Mouse (Mus musculus) E14TG2a.4 (cell line): ENCODE results near the gene Ralgapb.

ENCODE experiments used
- H3K27me3 ChIP-seq: 2 replicates; pipeline ENCODE4 v1.6.1; 2014; ENCODE audit warnings: low read length, control low read depth; ENCODE audit not compliant: insufficient read depth
- H3K36me3 ChIP-seq: 2 replicates; pipeline ENCODE4 v1.6.1; 2014; ENCODE audit warnings: low read length, control low read depth; ENCODE audit not compliant: insufficient read depth
- H3K4me1 ChIP-seq: replicated peaks from 2 replicates; pipeline ENCODE4 v1.6.1; 2014; ENCODE audit warnings: low read depth, low read length, control low read depth
- H3K4me3 ChIP-seq: replicated peaks from 2 replicates; pipeline ENCODE4 v1.5.1; 2014; ENCODE audit warnings: mild to moderate bottlenecking, low read length
- H3K9me3 ChIP-seq: 2 replicates; pipeline ENCODE4 v1.6.1; 2014; ENCODE audit warnings: low read length, control low read depth
- CTCF ChIP-seq: conservative IDR thresholded peaks from 2 replicates; pipeline ENCODE4 v1.5.1; 2014; ENCODE audit warnings: low read length
- NANOG ChIP-seq: IDR thresholded peaks from 2 replicates; pipeline ENCODE4 v1.6.1; 2014; ENCODE audit warnings: borderline replicate concordance, low read length, mixed read lengths
- POU5F1 ChIP-seq: IDR thresholded peaks from 2 replicates; pipeline ENCODE4 v1.6.1; 2014; ENCODE audit warnings: low read length, borderline replicate concordance

Ralgapb gene

DNA sequence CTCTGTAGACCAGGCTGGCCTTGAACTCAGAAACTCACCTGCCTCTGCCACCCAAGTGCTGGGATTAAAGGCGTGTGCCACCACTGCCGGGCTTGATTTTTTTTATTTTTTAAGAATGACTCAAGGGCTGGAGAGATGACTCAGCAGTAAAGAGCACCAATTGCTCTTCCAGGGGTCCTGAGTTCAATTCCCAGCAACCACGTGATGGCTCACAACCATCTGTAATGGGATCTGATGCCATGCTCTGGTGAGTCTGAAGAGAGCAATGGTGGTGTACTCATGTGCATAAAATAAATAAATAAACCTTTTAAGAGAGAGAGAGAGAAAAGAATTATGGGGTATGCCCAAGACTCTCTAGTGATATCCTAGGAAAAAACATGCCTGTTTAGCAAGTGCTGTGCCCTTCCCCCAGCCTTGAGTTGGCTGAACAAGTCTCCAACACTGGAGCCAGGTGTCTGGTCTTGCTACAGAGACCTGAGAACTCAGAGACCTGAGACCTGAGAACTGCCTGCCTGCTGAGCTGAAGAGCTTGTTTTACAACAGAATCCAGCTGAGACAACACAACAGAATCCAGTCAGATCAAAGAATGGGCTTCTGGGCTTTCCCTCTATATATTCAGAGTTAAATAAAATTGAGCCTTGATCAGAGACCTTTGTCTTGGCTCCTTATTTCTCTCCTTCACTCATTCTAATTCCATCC is 40.0 kb upstream of the Ralgapb start:
- Histone ChIP-seq H3K4me3 (0 out of 2 replicates have a peak overlapping the region, but pooled peaks have one; percentile 20), H3K9me3 (no peaks in the 10 kb centered on the region), H3K27me3 (peaks cover 20% of the 10 kb centered on the region), H3K4me1 (peaks cover 24% of the 10 kb centered on the region), H3K36me3 (no peaks in the 10 kb centered on the region)
- no peak for TF ChIP-seq CTCF
- no peak for TF ChIP-seq POU5F1
- no peak for TF ChIP-seq NANOG

DNA sequence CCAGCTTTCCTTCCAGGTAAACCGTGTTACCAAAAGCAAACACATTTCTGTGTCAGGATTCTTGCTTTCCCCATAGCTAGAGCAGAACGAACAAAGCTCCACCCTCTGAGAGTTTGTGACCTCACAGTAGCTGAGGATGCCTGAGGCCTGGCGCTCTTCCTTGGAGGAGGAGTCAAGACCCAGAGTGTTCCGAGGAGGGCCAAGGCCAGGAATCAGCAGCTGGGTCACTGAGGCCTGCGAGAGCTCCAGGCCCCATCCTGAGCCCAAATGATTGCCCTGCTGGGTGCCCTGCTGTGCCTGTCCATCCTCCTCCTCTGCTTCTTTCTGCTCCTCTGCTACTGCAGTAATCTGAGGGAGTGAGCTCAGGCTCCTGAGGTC is 39.5 kb upstream of the Ralgapb start:
- TF ChIP-seq POU5F1 = no peak
- TF ChIP-seq NANOG = no peak
- TF ChIP-seq CTCF = no peak
- no peaks in the 10 kb centered on the region for H3K9me3 ChIP-seq

DNA sequence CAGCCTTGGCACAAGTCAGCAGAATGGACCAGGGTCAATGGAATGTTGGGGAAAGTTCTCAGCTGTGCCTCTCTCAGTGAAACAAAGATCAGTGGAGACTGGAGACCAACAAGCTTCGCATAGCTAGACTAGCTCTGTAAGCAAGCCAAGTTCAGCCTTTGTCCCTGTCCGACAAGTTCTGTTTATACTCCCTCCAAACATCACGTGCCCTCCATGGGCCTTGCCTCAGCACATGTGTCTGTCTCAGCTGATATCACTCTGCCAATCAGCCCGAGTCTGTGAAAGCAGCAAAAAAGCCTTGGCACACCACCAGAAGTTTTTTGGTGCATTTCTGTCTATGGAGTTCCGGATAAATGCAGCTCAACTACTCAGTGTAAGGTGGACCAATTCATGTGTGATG is 36.6 kb upstream of the Ralgapb start:
- no peak overlapping the region for H3K4me3 ChIP-seq
- H3K9me3 ChIP-seq = no peaks in the 10 kb centered on the region
- TF ChIP-seq CTCF (no peak), POU5F1 (no peak), NANOG (no peak)
- peaks cover 53% of the 10 kb centered on the region for H3K4me1 ChIP-seq
- H3K36me3 ChIP-seq = peaks cover 7% of the 10 kb centered on the region
- peaks cover 36% of the 10 kb centered on the region for H3K27me3 ChIP-seq

More for the DNA sequence above, 39.5 kb upstream of the Ralgapb start:
- peaks cover 22% of the 10 kb centered on the region for H3K27me3 ChIP-seq
- 0 out of 2 replicates have a peak overlapping the region, but pooled peaks have one; percentile 20 for H3K4me3 ChIP-seq
- H3K36me3 ChIP-seq = no peaks in the 10 kb centered on the region
- H3K4me1 ChIP-seq = peaks cover 27% of the 10 kb centered on the region

DNA sequence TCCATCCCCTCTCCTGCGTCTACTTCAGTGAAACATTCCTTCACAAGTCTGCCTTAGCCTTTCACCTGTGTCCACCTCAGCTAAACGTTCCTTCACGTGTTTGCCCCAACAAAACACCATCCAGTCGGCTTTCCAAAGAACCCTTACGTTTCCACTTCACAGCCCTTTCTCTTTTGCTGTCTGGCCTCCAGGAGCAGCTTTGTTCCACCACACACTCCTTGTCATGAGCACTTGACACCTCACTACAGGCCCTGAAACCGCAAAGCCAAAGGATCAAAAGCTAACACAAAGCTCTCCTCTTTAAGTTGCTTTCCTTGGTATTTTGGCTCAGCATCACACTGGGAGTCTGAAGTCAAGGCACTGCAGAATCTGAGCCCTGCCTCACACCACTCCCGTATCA is 36.1 kb upstream of the Ralgapb start:
- no peaks in the 10 kb centered on the region for H3K9me3 ChIP-seq
- H3K4me1 ChIP-seq = peaks cover 53% of the 10 kb centered on the region
- peaks cover 12% of the 10 kb centered on the region for H3K36me3 ChIP-seq
- no peak for TF ChIP-seq NANOG
- no peak for TF ChIP-seq CTCF
- TF ChIP-seq POU5F1 = no peak
- H3K27me3 ChIP-seq = peaks cover 36% of the 10 kb centered on the region
- no peak overlapping the region for H3K4me3 ChIP-seq

DNA sequence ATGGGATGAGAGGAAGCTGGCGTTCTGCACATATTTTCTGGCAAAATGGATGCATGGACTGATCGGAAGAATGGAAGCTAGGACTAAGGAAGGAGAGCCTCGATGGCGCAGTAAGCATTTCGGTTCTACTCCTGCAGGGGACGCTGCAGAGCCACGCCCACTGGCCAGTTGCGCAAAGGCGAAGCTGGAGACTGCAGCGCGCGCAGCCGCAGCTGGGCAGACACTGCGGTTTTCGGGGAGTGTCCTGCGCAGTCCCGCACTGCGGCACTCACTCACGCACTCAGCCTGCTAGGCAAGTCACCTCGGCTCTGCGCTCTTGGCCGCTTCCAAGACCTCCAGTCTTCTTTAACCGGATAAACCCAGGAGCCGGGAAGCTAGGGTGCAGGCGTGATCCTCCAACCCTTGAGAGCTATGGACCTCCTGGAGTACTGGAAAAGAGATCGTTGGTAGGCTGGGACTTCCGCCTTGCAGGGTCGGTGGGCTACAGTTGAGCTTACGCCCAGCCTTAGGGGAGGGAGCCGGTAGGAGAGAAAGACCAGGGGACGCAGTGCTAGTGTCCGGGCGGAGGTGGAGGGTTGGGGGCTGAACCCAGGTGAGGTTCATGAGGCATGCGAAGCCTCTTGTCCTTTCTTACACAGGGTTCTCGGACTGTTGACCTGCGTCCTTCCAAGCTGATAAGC is 34.1 kb upstream of the Ralgapb start, which contains the start of gene Snhg11:
Snhg11 (plus strand) TSS at position 196 of the 680 bp plus-strand sequence.
- H3K36me3 ChIP-seq = peaks cover 16% of the 10 kb centered on the region
- no peaks in the 10 kb centered on the region for H3K9me3 ChIP-seq
- peaks cover 36% of the 10 kb centered on the region for H3K27me3 ChIP-seq
- H3K4me3 ChIP-seq = peak within 1 kb of the TSS; percentile 83
- TF ChIP-seq POU5F1 (no peak), CTCF (peak; percentile 81)
- peaks cover 52% of the 10 kb centered on the region for H3K4me1 ChIP-seq

DNA sequence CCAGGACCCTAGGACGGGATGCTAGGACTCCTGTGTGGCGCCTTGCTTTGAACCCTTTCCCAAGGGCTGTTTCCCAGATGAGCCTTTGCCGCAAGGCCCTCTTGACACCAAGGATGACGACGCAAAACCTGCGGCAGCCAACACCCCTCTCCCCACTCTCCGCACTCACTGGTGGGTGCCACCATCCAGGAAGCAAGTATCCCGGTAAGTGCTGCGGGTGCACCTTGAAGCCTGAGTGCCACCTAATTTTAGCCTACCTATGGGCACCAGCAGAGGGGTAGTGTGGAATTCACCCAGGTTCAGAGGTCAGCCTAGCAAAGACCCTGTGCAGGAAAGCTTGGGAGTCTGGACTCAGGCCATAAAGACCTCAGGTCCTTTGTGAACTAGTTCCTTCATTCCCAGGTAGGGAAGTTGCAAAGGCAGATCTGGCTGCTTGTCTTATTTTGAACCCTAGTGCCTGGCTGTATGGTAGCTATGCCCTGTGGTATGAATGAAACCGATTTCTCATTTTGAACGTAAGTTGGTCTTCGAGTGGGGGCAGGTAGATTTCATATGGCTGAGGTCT is 33.4 kb upstream of the Ralgapb start:
- no peak for TF ChIP-seq CTCF
- TF ChIP-seq NANOG = no peak
- no peak for TF ChIP-seq POU5F1
- Histone ChIP-seq H3K36me3 (peaks cover 22% of the 10 kb centered on the region), H3K9me3 (no peaks in the 10 kb centered on the region), H3K27me3 (peaks cover 36% of the 10 kb centered on the region), H3K4me1 (peaks cover 51% of the 10 kb centered on the region), H3K4me3 (peak overlapping the region; percentile 83)

DNA sequence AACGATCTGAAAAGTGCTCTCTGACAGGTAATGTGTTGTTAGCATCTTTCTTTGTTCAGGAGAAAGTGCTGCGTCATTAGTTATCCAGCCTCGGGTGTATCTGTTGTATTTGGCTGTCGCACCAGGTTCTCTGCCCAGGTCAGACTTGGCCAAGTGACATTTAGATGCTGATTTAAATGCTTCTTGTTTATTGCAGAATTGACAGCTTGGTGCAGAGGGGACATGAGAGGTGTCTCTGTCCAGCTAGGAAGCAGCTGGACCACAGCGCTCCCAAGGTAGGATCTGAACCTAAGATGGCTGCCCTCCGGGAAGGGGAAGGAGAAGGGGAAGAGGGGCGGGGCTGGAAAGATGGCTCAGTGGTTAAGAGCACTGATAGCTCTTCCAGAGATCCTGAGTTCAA is 32.9 kb upstream of the Ralgapb start:
- Histone ChIP-seq H3K4me3 (peak overlapping the region; percentile 83), H3K36me3 (peaks cover 23% of the 10 kb centered on the region), H3K4me1 (peaks cover 46% of the 10 kb centered on the region), H3K27me3 (peaks cover 36% of the 10 kb centered on the region), H3K9me3 (no peaks in the 10 kb centered on the region)
- TF ChIP-seq POU5F1 = no peak
- TF ChIP-seq NANOG = no peak
- TF ChIP-seq CTCF = no peak

DNA sequence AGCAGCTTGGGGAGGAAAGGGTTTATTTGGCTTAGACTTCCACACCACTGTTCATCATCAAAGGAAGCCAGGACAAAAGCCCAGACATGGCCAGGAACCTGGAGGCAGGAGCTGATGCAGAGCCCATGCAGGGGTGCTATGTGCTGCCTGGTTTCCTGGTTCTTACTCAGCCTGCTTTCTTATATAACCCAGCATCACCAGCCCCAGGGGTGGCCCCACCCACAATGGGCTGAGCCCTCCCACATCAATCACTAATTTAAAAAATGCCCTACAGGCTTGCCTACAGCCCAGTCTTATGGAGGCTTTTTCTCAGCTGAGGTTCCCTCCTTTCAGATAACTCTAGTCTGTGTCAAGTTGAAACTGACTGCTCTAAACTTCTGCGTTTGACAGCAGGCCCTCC is 31.8 kb upstream of the Ralgapb start:
- TF ChIP-seq POU5F1 (no peak), NANOG (no peak), CTCF (no peak)
- Histone ChIP-seq H3K27me3 (peaks cover 34% of the 10 kb centered on the region), H3K4me1 (peaks cover 45% of the 10 kb centered on the region)

More for the DNA sequence above, 31.8 kb upstream of the Ralgapb start:
- H3K4me3 ChIP-seq = no peak overlapping the region
- peaks cover 23% of the 10 kb centered on the region for H3K36me3 ChIP-seq
- no peaks in the 10 kb centered on the region for H3K9me3 ChIP-seq
